Mouse (Mus musculus): ENCODE measurements around the gene Arhgef17. TPM values are rescaled to one million over a fixed set of nuclear protein-coding genes. Genes with fewer than 3 reads are reported as not detected.

Arhgef17 gene
- polyA plus RNA-seq, 1 experiment from 2014 or later: 4.4 TPM

DNA sequence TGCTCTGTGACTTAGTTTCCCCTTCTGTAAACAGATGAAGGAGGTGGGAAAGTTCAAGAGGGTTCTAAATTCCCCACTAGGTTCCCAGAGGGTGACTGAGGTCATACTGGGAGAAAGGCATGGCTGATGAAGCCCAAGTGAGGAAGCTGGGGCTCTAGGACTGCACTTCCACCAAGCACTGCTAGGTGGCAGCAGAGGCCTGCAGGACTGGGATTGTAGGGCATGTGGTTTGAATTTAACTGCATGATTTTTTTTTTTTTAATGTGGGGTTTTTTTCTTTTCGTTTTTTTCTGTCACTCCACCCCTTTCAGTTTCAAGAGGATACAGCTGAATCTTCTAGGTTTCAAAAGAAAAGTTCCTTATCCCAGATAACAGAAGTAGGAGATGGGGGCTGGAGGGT, 24.7 kb downstream of the Arhgef17 start:
- H3K27ac ChIP-seq: no peak overlapping the region
- H3K36me3 ChIP-seq (ENCODE audit: poor library complexity, severe bottlenecking): no peaks in the 10 kb centered on the region
- no peaks in the 10 kb centered on the region for H3K9me3 ChIP-seq (replicated peaks)
- no peaks in the 10 kb centered on the region for H3K27me3 ChIP-seq
- H3K4me2 ChIP-seq: no peak overlapping the region
- H3K4me3 ChIP-seq: no peak overlapping the region
- peaks cover 20% of the 10 kb centered on the region for H3K4me1 ChIP-seq
- no peak overlapping the region for H3K9ac ChIP-seq
- ATAC-seq: 0 out of 2 replicates have a peak, but pooled peaks have one; percentile 54
- WGBS: 0% methylated on average over 1 of the region's 1 CpGs

DNA sequence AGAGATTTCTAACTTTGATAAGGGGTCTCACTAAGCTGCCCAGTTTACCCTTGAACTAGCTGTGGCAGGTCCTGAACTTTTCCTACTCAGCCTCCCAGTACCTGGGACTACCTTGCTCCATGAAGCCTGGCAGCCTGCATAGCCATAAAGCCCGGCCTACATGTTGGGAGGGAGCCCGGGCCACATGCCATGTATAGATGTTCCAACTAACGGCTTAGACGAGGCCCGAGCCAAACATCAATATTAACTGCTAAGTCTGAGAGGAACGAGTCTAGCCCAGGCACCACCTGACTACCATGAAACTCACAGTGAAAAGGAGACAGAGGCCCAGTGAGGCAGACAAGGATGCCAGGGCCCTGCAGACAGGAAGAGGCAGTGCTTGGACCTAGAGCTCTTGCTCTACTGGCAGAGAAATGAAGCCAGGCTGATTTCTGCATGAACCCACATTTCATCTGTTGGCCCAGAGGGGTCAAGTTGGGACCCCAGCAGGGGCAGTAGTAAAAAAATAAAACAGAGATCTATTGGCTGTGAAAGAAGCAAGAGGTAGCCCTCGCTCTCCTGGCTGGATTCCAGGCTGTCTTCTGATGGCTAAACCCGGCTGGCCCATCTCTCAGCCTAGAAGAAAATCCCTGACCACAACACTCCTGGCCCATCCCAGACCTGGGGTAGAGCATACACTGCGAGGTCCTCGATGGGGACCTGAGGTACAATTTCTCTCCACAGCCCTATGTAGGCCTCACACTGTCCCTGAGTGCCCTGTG, 25.7 kb downstream of the Arhgef17 start:
- no peaks in the 10 kb centered on the region for H3K27me3 ChIP-seq
- H3K9ac ChIP-seq: no peak overlapping the region
- no peak overlapping the region for H3K4me2 ChIP-seq
- 88% methylated on average over 10 of the region's 10 CpGs for WGBS
- no peak for ATAC-seq
- H3K27ac ChIP-seq: no peak overlapping the region
- H3K4me3 ChIP-seq: no peak overlapping the region
- no peaks in the 10 kb centered on the region for H3K9me3 ChIP-seq (replicated peaks)
- H3K4me1 ChIP-seq: peaks cover 9% of the 10 kb centered on the region
- no peaks in the 10 kb centered on the region for H3K36me3 ChIP-seq (ENCODE audit: poor library complexity, severe bottlenecking)

DNA sequence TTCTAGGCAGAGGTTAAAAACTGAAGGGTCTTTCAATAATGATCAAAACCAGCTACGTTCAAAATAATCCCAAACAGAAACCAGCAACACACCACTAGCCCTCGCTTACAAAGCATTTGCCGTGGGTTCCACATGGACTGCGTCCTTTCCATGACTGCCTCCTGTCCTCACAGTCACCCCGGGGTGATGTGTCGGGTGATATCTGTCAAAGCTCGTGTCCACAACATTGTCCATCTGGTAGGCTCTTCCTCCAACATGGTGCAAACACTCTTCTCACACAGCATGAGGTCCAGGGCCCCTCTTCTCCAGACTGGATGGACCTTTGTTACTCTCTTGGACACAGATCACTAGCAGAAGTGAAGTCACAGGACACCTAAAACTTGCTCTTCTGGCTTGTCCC, 26.9 kb downstream of the Arhgef17 start:
- no peak overlapping the region for H3K4me3 ChIP-seq
- no peaks in the 10 kb centered on the region for H3K36me3 ChIP-seq (ENCODE audit: poor library complexity, severe bottlenecking)
- H3K9me3 ChIP-seq (replicated peaks): no peaks in the 10 kb centered on the region
- WGBS: 94% methylated on average over 7 of the region's 7 CpGs
- no peak overlapping the region for H3K9ac ChIP-seq
- H3K4me2 ChIP-seq: no peak overlapping the region
- ATAC-seq: no peak
- H3K27me3 ChIP-seq: no peaks in the 10 kb centered on the region
- no peak overlapping the region for H3K27ac ChIP-seq
- peaks cover 4% of the 10 kb centered on the region; the same call in 1 of the 2 replicates for H3K4me1 ChIP-seq

DNA sequence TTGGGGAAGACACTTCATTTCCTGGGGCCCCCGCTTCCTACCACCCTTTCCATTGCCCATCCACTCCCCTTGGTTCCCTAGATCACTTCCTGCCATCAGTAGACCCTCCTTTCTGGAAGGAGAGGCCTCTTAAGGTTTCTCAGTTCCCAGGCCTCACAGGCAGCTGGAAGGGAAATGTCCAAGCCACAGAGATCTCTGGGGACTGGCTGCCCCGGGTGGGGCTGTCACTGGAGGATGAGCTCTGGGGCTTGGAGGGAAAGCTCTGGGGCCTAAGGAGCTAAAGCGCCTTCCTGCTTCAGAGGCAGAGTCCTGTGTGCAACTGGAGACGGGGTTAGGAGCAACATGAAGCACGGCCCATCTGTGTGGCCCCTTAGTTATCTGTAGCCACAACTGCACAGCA, 27.3 kb downstream of the Arhgef17 start:
- no peak for ATAC-seq
- Histone ChIP-seq H3K4me1 (peaks cover 4% of the 10 kb centered on the region; the same call in 1 of the 2 replicates), H3K9me3 (replicated peaks) (no peaks in the 10 kb centered on the region), H3K27me3 (no peaks in the 10 kb centered on the region), H3K9ac (no peak overlapping the region), H3K4me2 (no peak overlapping the region), H3K4me3 (no peak overlapping the region), H3K27ac (no peak overlapping the region), H3K36me3 (ENCODE audit: poor library complexity, severe bottlenecking) (no peaks in the 10 kb centered on the region)
- WGBS: 95% methylated on average over 5 of the region's 5 CpGs

DNA sequence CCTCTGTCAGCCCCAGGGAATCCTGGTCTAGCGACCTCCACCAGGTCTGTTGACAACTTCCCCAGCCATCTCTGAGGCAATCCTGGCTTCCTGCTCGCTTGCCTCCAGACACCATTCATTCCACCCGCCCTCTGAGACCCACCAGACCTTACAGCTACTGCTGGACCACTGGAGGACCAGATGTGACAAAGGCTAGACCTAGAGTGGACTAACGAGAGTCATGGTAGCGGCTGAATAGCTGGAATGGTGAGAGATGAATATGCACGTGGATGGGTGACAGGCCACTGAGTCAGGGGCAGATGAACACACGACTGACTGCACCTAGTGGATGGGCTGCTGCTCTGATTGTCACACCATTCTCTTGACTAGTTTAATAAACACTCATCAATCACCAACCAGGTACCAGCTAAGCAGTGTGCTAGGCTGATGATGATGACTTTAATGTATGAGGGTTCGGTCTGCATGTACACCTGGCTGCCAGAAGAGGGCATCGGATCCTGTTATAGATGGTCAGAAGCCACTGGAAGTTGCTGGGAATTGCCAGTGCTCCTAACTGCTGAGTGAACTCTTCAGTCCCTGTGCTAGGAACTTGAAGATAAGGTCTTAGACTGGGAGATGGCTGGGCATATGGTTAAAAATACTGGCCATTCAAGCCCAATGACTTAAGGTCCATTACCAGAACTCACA, 29.3 kb downstream of the Arhgef17 start:
- H3K27ac ChIP-seq: no peak overlapping the region
- no peak overlapping the region for H3K4me3 ChIP-seq
- 79% methylated on average over 9 of the region's 9 CpGs for WGBS
- 0 out of 2 replicates have a peak, but pooled peaks have one; percentile 30 for ATAC-seq
- no peak overlapping the region for H3K9ac ChIP-seq
- no peaks in the 10 kb centered on the region for H3K36me3 ChIP-seq (ENCODE audit: poor library complexity, severe bottlenecking)
- no peak overlapping the region for H3K4me2 ChIP-seq
- H3K9me3 ChIP-seq (replicated peaks): no peaks in the 10 kb centered on the region
- no peaks in the 10 kb centered on the region for H3K27me3 ChIP-seq
- no peaks in the 10 kb centered on the region for H3K4me1 ChIP-seq

DNA sequence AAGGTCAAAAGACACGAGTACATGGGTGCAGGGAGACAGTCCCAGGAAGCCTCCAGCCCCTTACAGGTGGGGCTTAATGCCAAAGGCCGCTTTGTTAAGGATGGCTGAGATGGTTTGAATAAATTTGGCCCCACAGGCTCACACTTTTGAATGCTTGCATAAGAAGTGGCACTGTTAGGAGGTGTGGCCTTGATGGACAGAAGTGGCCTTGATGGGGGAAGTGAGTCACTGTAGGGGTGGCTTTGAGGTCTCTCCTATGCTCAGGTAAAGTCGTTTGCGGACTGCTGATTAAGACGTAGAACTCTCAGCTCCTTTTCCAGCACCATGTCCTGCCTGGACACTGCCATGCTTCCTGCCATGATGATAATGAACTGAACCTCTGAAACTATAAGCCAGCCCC, 34.1 kb downstream of the Arhgef17 start:
- H3K27me3 ChIP-seq: no peaks in the 10 kb centered on the region
- H3K4me2 ChIP-seq: no peak overlapping the region
- 73% methylated on average over 5 of the region's 5 CpGs for WGBS
- no peaks in the 10 kb centered on the region for H3K36me3 ChIP-seq (ENCODE audit: poor library complexity, severe bottlenecking)
- H3K4me3 ChIP-seq: no peak overlapping the region
- no peak for ATAC-seq
- no peaks in the 10 kb centered on the region for H3K9me3 ChIP-seq (replicated peaks)
- peaks cover 26% of the 10 kb centered on the region for H3K4me1 ChIP-seq
- H3K9ac ChIP-seq: no peak overlapping the region
- no peak overlapping the region for H3K27ac ChIP-seq

DNA sequence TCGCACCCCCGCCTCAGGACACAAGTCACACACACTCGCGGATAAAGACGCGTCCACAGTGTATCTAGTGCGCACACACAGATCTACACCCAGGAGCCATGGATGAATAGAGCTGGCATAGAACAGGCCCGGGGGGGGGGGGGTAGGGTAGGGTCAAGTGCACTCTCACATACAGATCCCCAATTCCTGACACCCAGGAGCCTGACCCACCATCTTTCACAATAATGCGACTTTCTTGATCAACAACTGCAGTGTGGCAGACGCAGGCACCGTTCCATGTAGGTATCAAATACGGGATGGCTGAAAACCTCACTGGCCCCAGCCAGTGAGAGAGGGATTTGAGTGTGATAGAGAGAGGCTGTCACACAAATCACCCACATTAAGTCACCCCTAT, 37.1 kb downstream of the Arhgef17 start:
- H3K4me2 ChIP-seq: peak overlapping the region; percentile 91
- H3K27ac ChIP-seq: no peak overlapping the region
- H3K9me3 ChIP-seq (replicated peaks): no peaks in the 10 kb centered on the region
- H3K9ac ChIP-seq: peak overlapping the region; percentile 78
- peak overlapping the region; percentile 57 for H3K4me3 ChIP-seq
- WGBS: 3% methylated on average over 12 of the region's 12 CpGs
- peaks cover 31% of the 10 kb centered on the region for H3K4me1 ChIP-seq
- H3K36me3 ChIP-seq (ENCODE audit: poor library complexity, severe bottlenecking): peaks cover 4% of the 10 kb centered on the region
- peak; percentile 20; the same call in 1 of the 2 replicates for ATAC-seq
- no peaks in the 10 kb centered on the region for H3K27me3 ChIP-seq

DNA sequence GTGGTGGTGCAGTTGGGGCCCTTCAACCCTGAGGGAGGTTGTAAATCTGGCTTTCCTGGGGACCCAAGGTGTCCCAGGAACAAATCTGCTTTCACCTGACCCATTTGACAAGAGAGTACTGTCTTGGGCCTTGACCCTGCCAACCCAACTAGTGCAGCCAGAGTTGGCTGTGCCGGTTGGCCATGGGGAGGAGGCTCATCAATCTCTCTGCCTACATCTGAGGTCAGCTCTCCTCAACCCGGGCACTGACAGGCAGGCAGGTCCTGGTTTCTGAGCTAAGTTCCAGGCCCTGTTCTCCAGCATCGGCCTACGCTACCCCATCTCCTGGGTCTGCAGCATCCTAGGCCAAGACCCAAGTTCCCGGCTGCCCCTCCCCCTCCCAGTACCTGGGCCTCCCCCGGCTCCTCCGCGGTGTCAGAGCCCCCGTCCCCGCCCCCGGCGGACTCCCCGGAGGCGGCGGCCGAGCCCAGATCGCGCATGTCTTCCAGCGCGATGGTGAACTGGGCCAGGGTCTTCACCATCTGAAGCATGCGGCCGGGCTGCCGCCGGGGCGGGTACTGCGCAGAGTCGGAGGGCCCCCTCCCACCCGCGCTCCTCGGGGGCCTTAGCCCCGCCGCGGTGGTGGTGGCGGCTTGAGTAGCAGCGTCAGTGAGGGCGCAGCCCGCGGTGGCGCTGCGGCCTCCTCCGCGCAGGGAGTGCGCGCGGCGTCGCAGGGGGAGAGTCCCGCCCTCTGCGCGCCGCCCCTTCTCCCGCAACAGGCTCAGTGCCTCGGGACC, 37.7 kb downstream of the Arhgef17 start:
- peak overlapping the region; percentile 57 for H3K4me3 ChIP-seq
- H3K27me3 ChIP-seq: no peaks in the 10 kb centered on the region
- H3K27ac ChIP-seq: peak overlapping the region; percentile 51
- WGBS: 4% methylated on average over 45 of the region's 53 CpGs
- H3K4me1 ChIP-seq: peaks cover 31% of the 10 kb centered on the region
- peak overlapping the region; percentile 91 for H3K4me2 ChIP-seq
- H3K36me3 ChIP-seq (ENCODE audit: poor library complexity, severe bottlenecking): peaks cover 10% of the 10 kb centered on the region
- peak overlapping the region; percentile 78 for H3K9ac ChIP-seq
- peak; percentile 77 for ATAC-seq
- H3K9me3 ChIP-seq (replicated peaks): no peaks in the 10 kb centered on the region

DNA sequence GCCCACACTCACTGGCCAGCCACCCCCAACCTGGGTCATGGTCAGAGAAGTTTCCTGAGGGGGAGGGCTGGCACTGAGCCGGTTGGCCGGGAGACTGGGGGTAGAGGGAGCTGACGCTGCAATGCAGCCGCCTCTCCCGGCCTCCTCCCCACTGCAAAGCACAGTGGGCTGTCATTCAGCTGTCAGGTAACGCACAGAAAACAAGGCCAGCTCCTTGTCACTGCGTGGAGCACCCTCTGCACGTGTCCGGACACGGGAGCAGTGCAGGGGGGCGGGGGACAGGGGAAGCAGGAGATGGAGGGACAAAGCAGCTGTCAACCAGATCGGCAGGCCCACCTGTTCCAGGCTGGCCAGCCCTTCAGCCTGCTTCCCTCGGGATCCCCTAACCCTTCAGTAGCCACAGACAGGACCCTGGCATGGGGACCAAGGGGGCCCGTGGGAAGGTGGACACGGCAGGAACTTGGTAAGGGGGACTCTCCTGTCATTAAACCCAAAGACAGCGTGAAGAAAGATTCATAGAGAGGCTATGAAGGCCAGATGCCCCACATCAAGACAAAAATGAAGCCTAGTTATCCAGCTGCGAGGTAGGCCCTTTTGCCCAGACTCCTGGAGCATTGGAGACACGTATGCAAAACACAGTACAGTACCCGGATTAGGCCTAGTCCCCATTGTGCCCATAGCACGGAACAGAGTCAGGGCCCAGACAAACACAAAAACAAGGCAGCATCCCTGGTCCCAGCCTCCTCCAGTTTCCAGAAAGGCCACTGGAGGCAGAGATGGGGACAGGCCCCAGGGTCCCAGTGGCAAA, 38.5 kb downstream of the Arhgef17 start:
- Histone ChIP-seq H3K9me3 (replicated peaks) (no peaks in the 10 kb centered on the region), H3K4me3 (peak overlapping the region; percentile 57)

DNA sequence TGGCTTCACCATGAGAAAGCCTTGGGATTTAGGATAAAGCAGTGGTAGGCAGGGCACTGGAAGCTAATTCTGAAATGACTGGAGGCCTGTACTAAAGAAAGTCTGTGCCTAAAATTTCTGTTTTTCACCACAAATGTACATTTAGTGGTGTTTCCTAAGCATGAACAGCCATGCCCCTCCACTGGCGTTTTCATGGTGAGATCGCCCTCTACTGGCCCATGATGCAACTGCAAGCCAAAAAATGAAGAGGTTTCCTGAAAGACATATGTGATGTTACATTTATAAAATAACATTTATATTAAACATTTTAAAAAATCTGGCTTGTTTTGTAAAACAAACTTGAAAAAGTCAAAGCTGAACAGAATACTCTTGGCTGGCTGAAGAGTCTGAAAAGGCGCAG, 45.4 kb downstream of the Arhgef17 start:
- Histone ChIP-seq H3K9me3 (replicated peaks) (no peaks in the 10 kb centered on the region), H3K36me3 (ENCODE audit: poor library complexity, severe bottlenecking) (peaks cover 59% of the 10 kb centered on the region), H3K9ac (no peak overlapping the region), H3K27me3 (no peaks in the 10 kb centered on the region), H3K4me1 (no peaks in the 10 kb centered on the region), H3K27ac (no peak overlapping the region), H3K4me3 (no peak overlapping the region), H3K4me2 (no peak overlapping the region)
- whole genome bisulfite sequencing: 32% methylated on average over 3 of the region's 3 CpGs
- peak; percentile 34; the same call in 1 of the 2 replicates for ATAC-seq

More for the DNA sequence above, 38.5 kb downstream of the Arhgef17 start:
- Histone ChIP-seq H3K9ac (peak overlapping the region; percentile 78), H3K27ac (peak overlapping the region; percentile 51), H3K36me3 (ENCODE audit: poor library complexity, severe bottlenecking) (peaks cover 17% of the 10 kb centered on the region), H3K4me1 (peaks cover 31% of the 10 kb centered on the region), H3K27me3 (no peaks in the 10 kb centered on the region), H3K4me2 (peak overlapping the region; percentile 91)
- WGBS: 32% methylated on average over 20 of the region's 20 CpGs
- peak; percentile 17; the same call in 1 of the 2 replicates for ATAC-seq

DNA sequence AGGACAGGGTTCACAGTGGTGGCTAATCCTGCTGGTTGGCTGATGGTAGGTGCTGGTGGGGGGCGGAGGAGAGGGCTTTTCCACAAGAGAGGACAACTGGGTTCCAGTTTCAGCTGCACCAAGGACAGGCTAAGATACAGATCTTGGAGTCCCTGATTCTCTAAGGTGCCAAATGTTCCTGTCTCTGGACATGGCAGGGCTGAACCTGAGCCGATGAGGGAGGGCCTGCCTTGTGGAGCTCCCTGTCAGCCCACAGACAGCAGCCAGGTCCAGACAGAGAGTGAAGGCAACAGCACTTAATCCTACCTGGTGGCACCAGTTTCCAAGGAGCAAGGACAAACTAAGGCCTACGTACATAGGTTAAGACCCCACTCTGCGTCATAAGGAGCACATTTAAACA, 47.4 kb downstream of the Arhgef17 start:
- Histone ChIP-seq H3K4me3 (no peak overlapping the region), H3K4me2 (no peak overlapping the region), H3K27me3 (no peaks in the 10 kb centered on the region), H3K27ac (no peak overlapping the region), H3K9me3 (replicated peaks) (no peaks in the 10 kb centered on the region), H3K4me1 (peaks cover 4% of the 10 kb centered on the region; the same call in 1 of the 2 replicates), H3K9ac (no peak overlapping the region), H3K36me3 (ENCODE audit: poor library complexity, severe bottlenecking) (peaks cover 69% of the 10 kb centered on the region)
- WGBS: 91% methylated on average over 4 of the region's 4 CpGs
- ATAC-seq: no peak

Data from forebrain, embryonic 13.5 days (tissue).